In the genomic region with DNA sequence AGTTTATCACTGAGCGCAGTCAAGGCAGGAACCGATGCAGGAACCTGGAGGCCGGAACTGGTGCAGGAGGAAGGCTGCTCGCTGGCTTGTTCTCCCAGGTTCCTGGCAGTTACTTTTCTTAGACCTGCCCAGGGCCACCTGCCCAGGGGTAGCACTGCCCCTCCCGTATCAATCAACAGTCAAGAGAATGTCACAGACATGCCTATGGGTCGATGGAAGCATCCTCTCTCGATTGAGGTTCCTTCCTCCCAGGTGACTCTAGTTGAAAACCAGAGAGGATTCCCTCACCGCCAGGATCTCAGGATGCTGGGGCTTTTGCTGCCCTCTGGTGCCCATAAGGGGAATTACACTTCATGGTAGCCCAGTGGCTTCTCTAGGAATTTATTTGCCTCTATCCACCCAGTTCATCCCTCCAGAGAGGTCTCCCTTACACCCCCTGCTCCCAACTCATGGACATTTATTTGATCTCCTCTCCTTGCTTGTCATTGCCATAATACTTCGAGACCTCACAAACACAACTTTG, we compare ENCODE assay signal across 8 mouse cellular contexts. TPM values are rescaled to one million over a fixed set of nuclear protein-coding genes. Genes with fewer than 3 reads are reported as not detected.
A peak's percentile ranks its signal among the peaks of the same experiment; 100 is the strongest.
DNase-seq lines count a peak whose midpoint lies in the region; ATAC-seq and TF ChIP-seq lines count a peak whose summit lies in the region.

No protein-coding gene starts in this region.

- intact Hi-C loops in gastrocnemius, postnatal 14 days (cut with DNase I; ENCODE audit: low total_unique reads), result loop anchor here (2.0 kb wide), 1 partner anchor 181 kb away; no protein-coding TSS in a partner anchor

- no peaks in the 10 kb centered on the region for H3K36me3 ChIP-seq in C2C12 (ENCODE audit: control insufficient read depth, insufficient read depth)
- no peaks in the 10 kb centered on the region for H3K36me3 ChIP-seq in lung, embryonic 14.5 days (ENCODE audit: insufficient read depth)

- peak; percentile 68 for DNase-seq in gastrocnemius, postnatal 14 days
- peak; percentile 72 to 86 for DNase-seq in kidney, postnatal 36 days
- peak; percentile 88 for DNase-seq in lung, embryonic 14.5 days
- peak; percentile 89 for DNase-seq in retina, embryonic 14.5 days (ENCODE audit: low spot score)
- DNase-seq in urinary bladder, postnatal 14 days (ENCODE audit: low spot score), result peak; percentile 79

- no peaks in the 10 kb centered on the region for H3K4me1 ChIP-seq in lung, embryonic 14.5 days (ENCODE audit: insufficient read depth)

- no peak overlapping the region for H3K9ac ChIP-seq in lung, embryonic 14.5 days

- peak; percentile 57 for TF ChIP-seq CTCF in C2C12 (IDR thresholded peaks at IDR 0.05; ENCODE audit: control insufficient read depth, insufficient read depth, insufficient read length)
- peak; percentile 94 for TF ChIP-seq CTCF in lung, embryonic 14.5 days (IDR thresholded peaks at IDR 0.05; ENCODE audit: low read depth)

- no peak overlapping the region for H3K4me2 ChIP-seq in lung, embryonic 14.5 days

- no peaks in the 10 kb centered on the region for H3K79me2 ChIP-seq in C2C12 (ENCODE audit: control insufficient read depth, insufficient read depth)

- peak; percentile 54 for ATAC-seq in activated CD4-positive, CD25-positive, alpha-beta regulatory T cell, adult 4 months
- ATAC-seq in common myeloid progenitor, adult 5-6 weeks (replicated peaks; ENCODE audit: low read depth, poor library complexity, severe bottlenecking), result peak; percentile 49
- no peak for ATAC-seq in lung, embryonic 14.5 days (ENCODE audit: insufficient read depth)

- H3K79me3 ChIP-seq in C2C12 (ENCODE audit: low read depth), result no peaks in the 10 kb centered on the region

- H3K9me3 ChIP-seq in lung, embryonic 14.5 days (ENCODE audit: low read depth, low read length), result no peaks in the 10 kb centered on the region

- no peak overlapping the region for H3K4me3 ChIP-seq in C2C12 (ENCODE audit: insufficient read depth, poor library complexity, severe bottlenecking)
- H3K4me3 ChIP-seq in lung, embryonic 14.5 days (ENCODE audit: low read depth, low read length), result no peak overlapping the region

- H3K27me3 ChIP-seq in C2C12 (ENCODE audit: control insufficient read depth, insufficient read depth, insufficient read length), result no peaks in the 10 kb centered on the region
- H3K27me3 ChIP-seq in lung, embryonic 14.5 days (ENCODE audit: insufficient read depth, low read length), result no peaks in the 10 kb centered on the region

- H3K27ac ChIP-seq in lung, embryonic 14.5 days (ENCODE audit: low read depth), result no peak overlapping the region

- 32% methylated on average over 9 of the region's 9 CpGs for WGBS in lung, embryonic 14.5 days

- no peak overlapping the region for H3ac ChIP-seq in C2C12 (ENCODE audit: control insufficient read depth, insufficient read length, low read depth)

TF ChIP-seq in C2C12, 6 proteins besides CTCF, POLR2A, EP300 and RAD21:
- no peak for TF ChIP-seq FOSL1 (IDR thresholded peaks at IDR 0.05; ENCODE audit: insufficient read depth, low read length, poor library complexity, severe bottlenecking)
- no peak for TF ChIP-seq CEBPB (IDR thresholded peaks at IDR 0.05; ENCODE audit: low read depth)
- no peak for TF ChIP-seq MYOG (IDR thresholded peaks at IDR 0.05; ENCODE audit: control insufficient read depth, extremely low read depth, insufficient read length)
- TF ChIP-seq MAX (IDR thresholded peaks at IDR 0.05), result no peak
- no peak for TF ChIP-seq MYOD1 (IDR thresholded peaks at IDR 0.05; ENCODE audit: control insufficient read depth, insufficient read length, low read depth)
- TF ChIP-seq USF1 (IDR thresholded peaks at IDR 0.05; ENCODE audit: low read depth), result no peak

RNA-seq across cellular contexts. Expression of a gene that starts 53.5 kb away (rescaled TPM):
- 0.04 TPM for polyA plus RNA-seq in C2C12 (2012; fragmentation: generic; extraction: Trizol)
- polyA plus RNA-seq in activated CD4-positive, CD25-positive, alpha-beta regulatory T cell, adult 4 months (2017; shearing (Covaris generic)), result under 1 TPM in 1 of 2 experiments, not detected in 1; 0.20 TPM
- total RNA-seq in common myeloid progenitor, adult 5-6 weeks (2017), result 15.3 and 16.7 TPM in 2 replicates
- total RNA-seq in gastrocnemius, postnatal 14 days (2021), result 10 to 100 TPM; 25.4 to 29.5 TPM
- 17.7 and 20.4 TPM in 2 replicates for polyA plus RNA-seq in lung, embryonic 14.5 days (2014; fragmentation: Nextera tagmentation; extraction: Ambion mirVana)

Comparison
In these comparisons a context has a peak if more than half of its experiments do, and no peak if none do; other contexts are left out.
1. RNA of a gene that starts 53.5 kb away (polyA plus RNA-seq): 17.7 to 20.4 TPM in lung, embryonic 14.5 days; 0.20 TPM in activated CD4-positive, CD25-positive, alpha-beta regulatory T cell, adult 4 months and 0.04 TPM in C2C12 (single experiment); every median in the first group is over 10 times any median in the second.
2. Peak in every context shown above with its lines, with median percentiles within 50 percentile points of each other: DNase-seq.